Mouse (Mus musculus) neural tube, embryonic 13.5 days (tissue): ENCODE results near the gene Bcl2. TPM values are rescaled to one million over a fixed set of nuclear protein-coding genes. Genes with fewer than 3 reads are reported as not detected.

Source experiments
- ATAC-seq: fragments of 200-750 bp; cut with Nextera tagmentation; 2 replicates; pipeline ENCODE4 v1.8.0; 2017; ENCODE audit warnings: low read depth, mild to moderate bottlenecking, moderate TSS enrichment, moderate library complexity
- H3K27ac ChIP-seq: fragments of 300-500 bp; sonication (generic); replicated peaks from 2 replicates; pipeline ENCODE4 v1.5.1; 2015; ENCODE audit warnings: moderate library complexity, mild to moderate bottlenecking, inconsistent platforms
- H3K27me3 ChIP-seq: fragments of 300-500 bp; sonication (generic); 2 replicates; pipeline ENCODE4 v1.6.1; 2015; ENCODE audit warnings: mild to moderate bottlenecking, inconsistent platforms
- H3K36me3 ChIP-seq: fragments of 300-500 bp; sonication (generic); 2 replicates; pipeline ENCODE4 v1.6.1; 2015; ENCODE audit warnings: mild to moderate bottlenecking, inconsistent platforms
- H3K4me1 ChIP-seq: fragments of 300-500 bp; sonication (generic); replicated peaks from 2 replicates; pipeline ENCODE4 v1.6.1; 2015; ENCODE audit warnings: inconsistent platforms
- H3K4me2 ChIP-seq: fragments of 300-500 bp; sonication (generic); 2 replicates; pipeline ENCODE4 v1.6.1; 2015; ENCODE audit warnings: inconsistent platforms, mild to moderate bottlenecking, moderate library complexity
- H3K4me3 ChIP-seq: fragments of 300-500 bp; sonication (generic); 2 replicates; pipeline ENCODE4 v1.5.1; 2015; ENCODE audit warnings: mild to moderate bottlenecking, inconsistent platforms
- H3K9ac ChIP-seq: fragments of 300-500 bp; sonication (generic); 2 replicates; pipeline ENCODE4 v1.6.1; 2015; ENCODE audit warnings: moderate library complexity, mild to moderate bottlenecking, inconsistent platforms
- H3K9me3 ChIP-seq: fragments of 300-500 bp; sonication (generic); 2 replicates; pipeline ENCODE4 v1.6.1; 2016; ENCODE audit warnings: inconsistent platforms
- WGBS: fragments of 180-500 bp; shearing (Covaris S2); methylation state at CpG from one replicate; pipeline ENCODE4 v1.1.7; 2015; 5-methylcytosine and 5-hydroxymethylcytosine counted together
- polyA plus RNA-seq: library from polyadenylated mRNA; unstranded; fragments of >200 nt; fragmentation: Nextera tagmentation; extraction: Ambion mirVana; gene quantifications from 2 replicates; pipeline ENCODE4 v1.2.1, GENCODE M21; 2015

Bcl2 gene
- polyA plus RNA-seq, 1 experiment from 2014 or later: 14.9 TPM

GRCm38 (mm10) chr1:106568868-106569267 is 145.2 kb downstream of the Bcl2 start:
- 84% methylated on average over 3 of the region's 3 CpGs for WGBS
- Histone ChIP-seq H3K4me3 (no peak overlapping the region), H3K4me1 (peaks cover 13% of the 10 kb centered on the region; the same call in 1 of the 2 replicates), H3K27me3 (no peaks in the 10 kb centered on the region), H3K36me3 (no peaks in the 10 kb centered on the region), H3K9ac (no peak overlapping the region), H3K27ac (no peak overlapping the region), H3K4me2 (no peak overlapping the region), H3K9me3 (no peaks in the 10 kb centered on the region)
- ATAC-seq: no peak

- no peak for ATAC-seq
- no peaks in the 10 kb centered on the region for H3K36me3 ChIP-seq
- no peak overlapping the region for H3K4me2 ChIP-seq
- no peak overlapping the region for H3K9ac ChIP-seq
- 69% methylated on average over 5 of the region's 5 CpGs for WGBS
- H3K4me1 ChIP-seq: peaks cover 13% of the 10 kb centered on the region; the same call in 1 of the 2 replicates
- no peak overlapping the region for H3K27ac ChIP-seq
- no peaks in the 10 kb centered on the region for H3K27me3 ChIP-seq
- H3K4me3 ChIP-seq: no peak overlapping the region
- no peaks in the 10 kb centered on the region for H3K9me3 ChIP-seq
Measured at GRCm38 (mm10) chr1:106567506-106567905, 146.6 kb downstream of the Bcl2 start.

GRCm38 (mm10) chr1:106566120-106567086 is 147.7 kb downstream of the Bcl2 start:
- 91% methylated on average over 6 of the region's 6 CpGs for WGBS

GRCm38 (mm10) chr1:106565238-106565637 is 148.8 kb downstream of the Bcl2 start:
- H3K9ac ChIP-seq: no peak overlapping the region
- H3K9me3 ChIP-seq: no peaks in the 10 kb centered on the region
- H3K4me3 ChIP-seq: no peak overlapping the region
- H3K4me1 ChIP-seq: peaks cover 13% of the 10 kb centered on the region; the same call in 1 of the 2 replicates
- H3K36me3 ChIP-seq: no peaks in the 10 kb centered on the region
- no peak overlapping the region for H3K4me2 ChIP-seq
- H3K27ac ChIP-seq: no peak overlapping the region
- 81% methylated on average over 4 of the region's 4 CpGs for WGBS
- ATAC-seq: no peak
- H3K27me3 ChIP-seq: no peaks in the 10 kb centered on the region

More at GRCm38 (mm10) chr1:106566120-106567086, 147.7 kb downstream of the Bcl2 start:
- Histone ChIP-seq H3K4me1 (peaks cover 13% of the 10 kb centered on the region; the same call in 1 of the 2 replicates), H3K9me3 (no peaks in the 10 kb centered on the region), H3K27ac (no peak overlapping the region), H3K4me3 (no peak overlapping the region), H3K4me2 (no peak overlapping the region), H3K36me3 (no peaks in the 10 kb centered on the region), H3K27me3 (no peaks in the 10 kb centered on the region), H3K9ac (no peak overlapping the region)
- ATAC-seq: no peak

- no peak overlapping the region for H3K27ac ChIP-seq
- ATAC-seq: no peak
- H3K4me2 ChIP-seq: no peak overlapping the region
- no peak overlapping the region for H3K4me3 ChIP-seq
- H3K4me1 ChIP-seq: peaks cover 12% of the 10 kb centered on the region; the same call in 1 of the 2 replicates
- H3K9me3 ChIP-seq: no peaks in the 10 kb centered on the region
- no peak overlapping the region for H3K9ac ChIP-seq
- no peaks in the 10 kb centered on the region for H3K27me3 ChIP-seq
- H3K36me3 ChIP-seq: no peaks in the 10 kb centered on the region
- WGBS: 65% methylated on average over 1 of the region's 1 CpGs
Measured at GRCm38 (mm10) chr1:106564436-106564835, 149.6 kb downstream of the Bcl2 start.

GRCm38 (mm10) chr1:106562751-106563150 is 151.3 kb downstream of the Bcl2 start:
- Histone ChIP-seq H3K36me3 (no peaks in the 10 kb centered on the region), H3K27me3 (no peaks in the 10 kb centered on the region), H3K4me1 (peaks cover 11% of the 10 kb centered on the region; the same call in 1 of the 2 replicates), H3K4me3 (no peak overlapping the region), H3K9me3 (no peaks in the 10 kb centered on the region), H3K4me2 (no peak overlapping the region), H3K9ac (no peak overlapping the region), H3K27ac (no peak overlapping the region)
- 87% methylated on average over 3 of the region's 3 CpGs for WGBS
- no peak for ATAC-seq

- no peaks in the 10 kb centered on the region for H3K9me3 ChIP-seq
- no peaks in the 10 kb centered on the region for H3K36me3 ChIP-seq
- H3K9ac ChIP-seq: no peak overlapping the region
- H3K4me2 ChIP-seq: no peak overlapping the region
- no peak overlapping the region for H3K27ac ChIP-seq
- no peaks in the 10 kb centered on the region for H3K27me3 ChIP-seq
- WGBS: 66% methylated on average over 11 of the region's 11 CpGs
- peaks cover 8% of the 10 kb centered on the region; the same call in 1 of the 2 replicates for H3K4me1 ChIP-seq
- ATAC-seq: no peak
- H3K4me3 ChIP-seq: no peak overlapping the region
Measured at GRCm38 (mm10) chr1:106561085-106561760, 152.9 kb downstream of the Bcl2 start.

- H3K4me1 ChIP-seq: peaks cover 2% of the 10 kb centered on the region; the same call in 1 of the 2 replicates
- no peak overlapping the region for H3K4me2 ChIP-seq
- WGBS: 73% methylated on average over 3 of the region's 3 CpGs
- no peak overlapping the region for H3K4me3 ChIP-seq
- H3K9ac ChIP-seq: no peak overlapping the region
- H3K36me3 ChIP-seq: no peaks in the 10 kb centered on the region
- H3K9me3 ChIP-seq: no peaks in the 10 kb centered on the region
- ATAC-seq: no peak
- H3K27me3 ChIP-seq: no peaks in the 10 kb centered on the region
- no peak overlapping the region for H3K27ac ChIP-seq
Measured at GRCm38 (mm10) chr1:106560105-106560504, 154.0 kb downstream of the Bcl2 start.

- Histone ChIP-seq H3K27ac (no peak overlapping the region), H3K9me3 (no peaks in the 10 kb centered on the region), H3K9ac (no peak overlapping the region), H3K4me3 (no peak overlapping the region), H3K36me3 (no peaks in the 10 kb centered on the region), H3K27me3 (no peaks in the 10 kb centered on the region), H3K4me2 (no peak overlapping the region), H3K4me1 (0 out of 2 replicates have a peak, but pooled peaks cover 2% of the 10 kb centered on the region)
- 91% methylated on average over 2 of the region's 2 CpGs for WGBS
- ATAC-seq: no peak
Measured at GRCm38 (mm10) chr1:106559116-106559605, 154.9 kb downstream of the Bcl2 start.

- no peak for ATAC-seq
- H3K4me3 ChIP-seq: no peak overlapping the region
- no peak overlapping the region for H3K4me2 ChIP-seq
- H3K4me1 ChIP-seq: 0 out of 2 replicates have a peak, but pooled peaks cover 6% of the 10 kb centered on the region
- H3K36me3 ChIP-seq: no peaks in the 10 kb centered on the region
- no peak overlapping the region for H3K9ac ChIP-seq
- H3K9me3 ChIP-seq: no peaks in the 10 kb centered on the region
- 85% methylated on average over 9 of the region's 9 CpGs for WGBS
- no peaks in the 10 kb centered on the region for H3K27me3 ChIP-seq
- no peak overlapping the region for H3K27ac ChIP-seq
Measured at GRCm38 (mm10) chr1:106555498-106556168, 158.4 kb downstream of the Bcl2 start.

- H3K4me1 ChIP-seq: 0 out of 2 replicates have a peak, but pooled peaks cover 4% of the 10 kb centered on the region
- WGBS: 90% methylated on average over 8 of the region's 8 CpGs
- no peak for ATAC-seq
- no peak overlapping the region for H3K4me2 ChIP-seq
- no peak overlapping the region for H3K9ac ChIP-seq
- H3K36me3 ChIP-seq: no peaks in the 10 kb centered on the region
- H3K4me3 ChIP-seq: no peak overlapping the region
- H3K9me3 ChIP-seq: no peaks in the 10 kb centered on the region
- H3K27me3 ChIP-seq: no peaks in the 10 kb centered on the region
- H3K27ac ChIP-seq: no peak overlapping the region
Measured at GRCm38 (mm10) chr1:106553846-106554802, 159.9 kb downstream of the Bcl2 start.
